In the genomic region with DNA sequence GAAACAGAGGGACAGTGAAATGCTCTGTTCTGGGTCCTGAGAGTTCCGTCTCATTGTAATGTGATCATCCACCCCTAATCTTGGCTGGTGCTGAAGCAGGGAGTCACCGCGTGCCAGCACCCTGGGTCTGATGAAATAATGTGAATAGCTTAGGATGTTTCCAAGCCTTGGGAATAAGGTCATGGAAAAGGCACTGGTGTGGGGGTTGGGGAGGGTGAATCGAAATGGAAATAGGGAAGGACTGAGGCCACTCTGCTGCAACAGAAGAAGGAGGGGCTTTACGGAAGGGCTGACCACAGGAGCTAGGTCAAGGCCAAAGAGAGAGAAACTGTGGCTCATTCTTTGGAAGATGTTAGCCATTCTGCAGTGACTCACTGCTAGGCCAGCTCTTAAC, we compare ENCODE assay signal across 8 mouse cellular contexts. TPM values are rescaled to one million over a fixed set of nuclear protein-coding genes. Genes with fewer than 3 reads are reported as not detected.
DNase-seq lines count a peak whose midpoint lies in the region; ATAC-seq lines count a peak whose summit lies in the region.
"Had no signal": no experiment of that assay in that cellular context is flagged by ENCODE, and none has a peak within 500 bp of the region (broad histone marks: within the 10 kb centered on the region; RNA-seq: fewer than 3 reads in every experiment).

No protein-coding gene starts in this region.

- ATAC-seq in granulocyte monocyte progenitor cell, adult 5-6 weeks (replicated peaks; ENCODE audit: poor library complexity, severe bottlenecking), result peak; percentile 67
- ATAC-seq in activated CD4-positive, CD25-positive, alpha-beta regulatory T cell, adult 4 months, result no peak
- ATAC-seq in inflammation-experienced regulatory T-cells, adult 6 months, result no peak
- ATAC-seq: forebrain, embryonic 16.5 days had no signal

- DNase-seq in ovary, adult 18-20 months (ENCODE audit: low spot score), result peak; percentile 62
- no peak for DNase-seq in ovary, postnatal 10 days (ENCODE audit: low spot score)
- DNase-seq in adrenal gland, adult (ENCODE audit: inconsistent age in 2 of 2, low spot score in 1 of 2), result peak; percentile 83 to 90
- DNase-seq in retina, postnatal 1 day, result peak; percentile 85

RNA-seq across cellular contexts. Expression of a gene that starts 18.7 kb away (rescaled TPM):
- not detected in 2 replicates for total RNA-seq in granulocyte monocyte progenitor cell, adult 5-6 weeks (2014; fragmentation: Nextera tagmentation)
- not detected in 2 replicates for total RNA-seq in granulocyte monocyte progenitor cell, adult 5-6 weeks (2017)
- not detected for polyA plus RNA-seq in activated CD4-positive, CD25-positive, alpha-beta regulatory T cell, adult 4 months (2017; shearing (Covaris generic))
- polyA plus RNA-seq in inflammation-experienced regulatory T-cells, adult 6 months (2017; shearing (Covaris generic)), result not detected
